Mouse (Mus musculus): Measurements from ENCODE around the gene Dab1.
A peak's percentile ranks its signal among the peaks of the same experiment; 100 is the strongest.

Dab1 gene

DNA sequence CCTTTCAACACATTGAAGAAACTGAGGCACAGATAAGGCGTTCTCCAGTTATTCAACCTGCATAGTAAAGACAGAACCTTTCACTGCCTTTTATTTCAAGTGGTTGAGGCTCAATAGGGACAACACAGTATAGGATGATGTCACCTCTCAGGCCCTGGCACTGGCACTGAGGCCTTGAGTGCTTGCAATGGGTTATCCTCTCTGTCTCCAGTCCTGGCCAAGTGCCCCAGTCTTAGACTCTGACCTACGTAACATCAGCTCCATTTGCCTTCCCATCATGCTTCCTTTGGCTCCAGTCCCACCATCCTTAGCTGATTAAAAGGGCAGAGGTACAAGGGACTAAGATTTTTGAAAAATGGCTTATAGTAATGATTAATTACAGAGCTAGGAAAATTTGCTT, 220.4 kb downstream of the Dab1 start:
- DNase-seq = peak; percentile 10 to 19

DNA sequence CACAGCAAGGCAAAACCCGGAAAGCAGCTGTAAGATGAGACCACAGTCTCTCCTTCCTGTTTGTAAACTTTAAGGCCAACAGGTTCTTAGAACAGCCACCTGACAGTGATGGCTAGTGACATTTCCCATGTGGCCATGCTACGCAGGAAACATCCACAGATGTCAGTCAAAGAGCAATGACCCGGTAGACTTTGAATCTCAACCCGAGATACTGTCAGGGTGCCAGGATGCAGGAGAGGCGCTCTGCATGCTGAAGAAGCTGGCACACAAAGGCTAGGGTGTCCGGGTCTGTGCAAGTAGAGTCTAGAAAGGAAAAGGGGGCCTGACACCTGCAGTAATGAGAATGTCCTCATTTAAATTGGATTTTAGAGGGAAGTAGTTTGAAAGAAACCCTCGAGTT, 222.0 kb downstream of the Dab1 start:
- peak; percentile 13 for DNase-seq

DNA sequence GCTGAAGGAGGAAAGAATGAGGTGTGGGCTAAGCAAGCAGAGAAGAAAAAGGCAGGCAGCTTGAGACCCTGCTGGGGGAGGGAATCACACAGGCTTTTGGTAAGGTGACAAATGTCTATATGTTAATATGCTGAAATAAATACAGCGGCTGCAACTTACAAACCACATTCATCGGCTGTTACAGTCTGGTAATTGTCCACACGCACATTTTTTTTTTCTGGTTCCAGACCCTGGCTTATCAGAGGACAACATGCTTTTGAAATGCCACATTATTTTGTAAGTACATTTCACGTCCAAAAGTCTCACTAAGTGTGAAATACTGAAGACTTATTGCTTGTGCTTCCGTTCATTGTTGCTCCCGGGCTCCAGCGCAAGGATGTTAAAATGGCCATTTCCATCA, 225.5 kb downstream of the Dab1 start:
- no peak for DNase-seq

DNA sequence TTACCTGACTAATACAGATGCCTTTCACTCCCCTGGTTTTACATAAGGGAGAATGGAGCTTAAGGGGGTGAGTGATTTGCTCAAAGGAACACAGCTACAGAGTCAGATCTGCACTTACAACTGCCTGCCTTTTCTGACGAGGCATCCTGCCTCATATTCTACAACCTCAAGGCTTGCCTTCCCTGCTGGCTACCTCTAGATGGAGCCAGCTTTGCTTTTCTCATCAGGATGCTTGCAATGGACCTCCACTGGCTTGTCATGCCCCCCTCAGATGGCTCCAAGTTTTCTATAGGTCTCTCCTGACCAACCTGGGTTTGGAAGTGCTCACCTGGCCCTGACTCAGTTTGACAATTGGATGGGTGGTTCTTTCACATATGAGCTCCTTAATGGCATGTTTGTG, 238.0 kb downstream of the Dab1 start:
- peak; percentile 35 to 41 for DNase-seq

DNA sequence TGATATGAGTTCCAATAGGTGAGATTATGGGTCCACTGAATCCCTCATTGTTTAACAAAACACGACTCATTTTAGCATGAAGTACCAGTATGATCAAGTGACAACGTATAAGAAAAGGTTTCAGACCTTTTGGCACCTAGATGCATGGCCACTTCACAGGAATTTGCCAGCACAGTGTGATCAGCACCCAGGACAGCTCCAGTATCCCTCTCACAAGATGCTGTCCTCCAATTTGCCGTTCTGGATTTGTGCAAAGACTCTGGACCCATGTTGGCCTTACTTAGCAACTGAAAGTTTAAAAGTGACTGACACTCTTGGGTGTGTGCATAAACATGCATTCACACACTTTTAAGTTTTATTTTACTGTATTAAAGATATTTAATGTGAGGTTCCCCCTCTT, 256.4 kb downstream of the Dab1 start:
- DNase-seq = no peak

DNA sequence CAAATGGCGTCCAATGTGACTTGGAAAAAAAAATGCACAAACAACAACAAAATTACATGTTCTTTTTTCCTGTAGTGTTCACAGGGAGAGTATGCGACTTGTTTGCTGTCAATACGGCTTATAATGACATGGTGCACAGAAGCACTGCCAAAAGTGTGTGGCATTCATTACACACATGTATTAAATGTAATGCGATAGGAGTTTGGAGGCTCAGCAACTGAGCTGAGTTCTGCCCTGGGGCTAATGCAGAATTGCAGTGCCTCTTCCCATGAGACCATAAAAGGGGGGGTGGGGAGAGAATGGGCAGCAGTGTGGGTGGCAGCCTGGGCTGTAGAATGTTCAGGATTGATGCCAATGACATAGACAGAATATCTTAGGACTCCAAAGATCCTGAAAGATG, 259.7 kb downstream of the Dab1 start:
- DNase-seq = no peak

DNA sequence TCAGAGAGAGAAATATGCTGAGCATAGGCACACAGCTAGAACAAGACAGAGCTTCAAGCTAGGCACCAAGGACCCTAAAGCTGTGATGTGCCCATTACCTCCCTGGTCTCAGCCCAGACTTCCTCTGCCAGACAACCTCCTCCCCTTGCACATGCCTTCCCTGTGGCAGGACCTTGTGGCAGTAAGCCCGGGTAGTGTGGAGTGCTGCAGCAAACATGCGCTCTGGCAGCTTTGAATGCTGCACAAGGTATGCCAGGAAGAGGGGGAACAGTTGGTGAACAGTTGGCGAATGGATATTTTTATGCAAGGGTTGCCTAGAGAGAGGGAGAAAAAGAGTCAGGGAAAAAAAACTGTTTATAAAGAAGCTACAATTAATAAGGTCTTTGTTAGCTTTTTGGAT, 262.5 kb downstream of the Dab1 start:
- DNase-seq = peak; percentile 90 to 92

DNA sequence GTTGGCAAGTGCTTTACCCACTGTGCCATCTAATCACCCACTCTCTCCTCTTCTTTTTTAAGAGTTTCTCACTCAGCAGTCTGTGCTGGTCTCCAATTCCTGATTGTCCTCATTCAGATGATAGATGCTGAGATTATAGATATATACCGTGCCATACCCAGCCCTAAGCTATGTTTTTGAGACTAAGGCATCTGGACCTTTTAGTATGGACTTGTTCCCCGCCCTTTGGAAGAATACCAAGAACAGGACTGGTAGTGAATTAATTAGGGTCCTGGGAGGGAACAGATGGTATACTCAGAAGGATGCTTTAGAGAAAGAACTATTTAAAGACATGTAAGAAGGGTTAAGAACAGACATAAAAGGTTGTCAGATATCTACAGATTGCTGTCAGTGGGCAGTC, 268.9 kb downstream of the Dab1 start:
- peak in 1 of 2 experiments; percentile 59 for DNase-seq

DNA sequence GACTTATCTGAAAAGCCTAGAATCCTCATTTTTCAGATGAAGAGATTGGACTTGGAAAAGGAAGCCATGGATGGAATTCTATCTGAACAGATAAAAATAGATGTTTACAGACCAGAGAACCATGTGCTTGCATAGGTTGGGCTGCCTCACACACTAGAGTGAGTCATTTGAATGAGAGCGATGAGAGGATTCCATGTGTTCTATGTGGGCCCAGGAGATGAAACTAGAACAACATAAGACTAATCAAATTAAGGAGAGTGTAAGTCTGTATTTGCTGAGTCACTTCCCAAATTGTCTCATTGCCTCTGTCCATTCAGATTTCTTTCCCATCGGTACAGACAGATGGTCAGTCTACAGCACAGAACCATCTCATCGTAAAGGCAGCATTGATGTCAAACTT, 270.0 kb downstream of the Dab1 start:
- no peak for DNase-seq

DNA sequence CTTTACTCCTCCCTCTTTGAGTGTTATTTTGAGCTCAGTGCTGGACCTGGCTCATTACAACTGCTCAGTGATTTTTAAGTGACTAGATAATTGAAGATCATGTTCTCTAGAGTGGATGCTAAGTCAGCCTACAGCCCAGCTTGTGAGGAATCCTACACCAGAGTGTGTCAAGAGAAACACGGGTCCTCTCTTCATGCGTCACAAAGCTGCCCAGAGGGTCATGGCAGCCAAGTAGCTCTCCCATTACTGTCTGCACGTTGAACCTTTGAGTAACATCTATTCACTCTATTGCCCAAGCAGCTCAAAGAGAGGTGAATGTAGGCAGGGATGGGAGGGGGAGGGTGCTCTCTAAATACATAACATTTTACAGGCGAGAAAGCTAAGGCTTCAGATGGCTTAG, 277.6 kb downstream of the Dab1 start:
- DNase-seq = no peak

DNA sequence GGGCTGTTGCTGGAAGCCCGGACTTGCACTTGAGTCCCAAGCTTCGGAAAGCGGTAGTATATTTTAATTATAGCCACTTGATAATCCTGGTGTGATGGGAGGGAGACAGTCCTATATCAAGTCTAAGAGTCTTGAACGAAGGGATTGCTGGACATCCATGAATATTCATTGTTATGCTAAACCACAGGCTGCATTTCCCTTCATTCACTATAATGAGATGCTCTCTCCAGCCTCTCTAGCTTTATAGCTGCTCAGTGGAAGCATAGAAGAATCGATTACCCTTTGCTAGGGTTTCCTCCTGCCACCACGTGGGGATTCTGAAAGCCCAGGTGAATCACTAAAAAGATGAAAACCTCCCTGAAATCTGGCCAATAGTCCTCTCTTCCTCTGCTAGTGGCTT, 278.5 kb downstream of the Dab1 start:
- DNase-seq = no peak

DNA sequence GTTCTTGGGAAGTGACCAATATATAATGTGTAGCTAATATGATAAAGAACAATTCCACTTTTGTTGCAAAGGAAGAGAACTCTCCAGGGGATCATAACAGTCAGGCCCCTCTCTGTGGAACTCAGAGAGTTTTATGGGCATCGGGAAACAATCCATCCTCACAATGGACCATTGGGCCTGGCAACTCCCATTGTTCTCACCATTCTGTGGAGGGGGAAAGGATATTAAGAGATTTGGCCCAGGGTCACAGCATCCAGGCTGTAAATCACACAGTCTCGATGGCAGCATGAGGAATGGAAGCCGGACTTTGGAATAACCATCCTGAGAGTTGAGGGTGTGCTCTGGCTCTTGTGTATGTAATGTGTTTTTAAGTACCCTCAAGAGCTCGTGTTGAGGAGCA, 292.3 kb downstream of the Dab1 start:
- DNase-seq = no peak

DNA sequence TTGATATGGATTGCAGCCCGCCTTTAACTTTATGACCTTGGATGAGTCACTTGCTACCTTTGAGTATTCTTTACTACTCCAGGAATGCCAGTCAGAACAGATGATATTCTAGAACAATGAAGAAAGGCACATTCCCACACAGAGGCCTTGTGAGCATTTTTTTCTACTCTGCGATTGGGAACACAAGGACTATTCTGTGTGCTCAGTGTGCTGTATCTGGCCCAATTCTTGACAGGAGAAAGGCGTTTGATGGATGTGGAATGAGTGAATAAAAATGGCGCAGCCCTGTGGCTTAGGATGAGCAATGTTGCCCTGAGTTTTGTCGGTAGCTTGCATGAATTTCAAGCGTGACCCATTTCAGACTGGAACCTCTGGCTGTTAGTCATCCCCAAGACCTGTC, 292.9 kb downstream of the Dab1 start:
- DNase-seq = no peak

DNA sequence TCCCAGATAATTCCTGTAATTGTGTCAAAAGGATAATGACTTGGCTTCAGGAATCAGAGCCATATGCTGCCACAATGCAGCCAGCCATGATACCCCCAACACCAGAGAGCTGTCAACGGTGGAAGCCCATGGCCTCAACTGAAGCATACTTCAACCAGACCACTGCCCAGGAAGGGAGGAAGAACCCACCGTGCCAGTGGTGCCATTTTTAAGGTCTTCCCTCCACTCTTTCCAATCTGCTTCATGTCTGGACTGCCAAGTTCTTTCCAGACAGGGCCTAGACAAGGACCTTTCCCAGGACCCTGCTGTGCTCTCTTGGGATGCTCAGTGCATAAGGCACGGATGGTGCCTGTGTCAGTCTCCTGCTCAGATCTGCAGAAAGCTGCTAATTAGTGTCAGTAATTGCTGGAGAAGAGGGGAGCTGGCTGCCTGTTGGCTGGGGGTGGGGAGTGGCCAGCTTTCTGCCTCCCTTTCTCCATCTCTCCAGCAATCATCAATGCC, 303.3 kb downstream of the Dab1 start:
- peak; percentile 71 to 75 for DNase-seq

DNA sequence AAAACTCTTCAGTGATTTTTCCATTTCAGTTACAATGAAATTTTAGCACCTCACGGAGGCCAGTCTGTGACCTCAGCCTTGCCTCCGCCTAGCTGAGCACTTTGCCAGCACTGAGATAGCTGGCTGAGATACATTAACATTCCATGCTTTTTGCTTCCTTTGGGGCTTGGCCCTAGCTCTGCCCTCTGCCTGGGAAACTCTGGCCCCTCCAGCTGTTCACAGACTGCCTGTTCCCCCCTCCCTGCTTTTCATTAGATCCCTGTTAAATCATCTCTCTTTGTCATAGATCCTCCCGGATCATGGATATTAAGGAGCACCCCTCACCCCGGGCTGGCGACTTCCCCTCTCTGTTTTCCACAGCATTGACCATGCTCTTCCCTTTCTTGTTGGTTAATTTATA, 307.5 kb downstream of the Dab1 start:
- no peak for DNase-seq

DNA sequence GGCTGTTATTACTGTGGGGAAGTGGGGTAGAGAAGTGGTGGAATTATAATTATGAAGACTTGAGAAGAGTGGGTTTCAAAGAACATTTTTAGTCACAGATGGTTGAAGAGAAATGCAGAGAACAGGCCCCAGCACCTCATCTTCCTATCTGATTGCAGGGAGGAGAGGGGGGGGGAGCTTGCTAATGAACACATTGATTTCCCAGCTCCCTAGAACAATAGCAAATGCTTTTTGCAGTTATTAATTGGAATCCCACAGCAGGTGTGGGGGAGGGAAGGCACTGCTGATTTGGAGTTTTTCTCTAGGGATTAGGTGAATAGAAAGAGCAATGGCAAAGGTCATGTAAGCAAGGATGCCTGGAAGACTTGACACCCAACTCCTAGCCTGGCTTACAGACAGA, 310.5 kb downstream of the Dab1 start:
- DNase-seq = no peak

DNA sequence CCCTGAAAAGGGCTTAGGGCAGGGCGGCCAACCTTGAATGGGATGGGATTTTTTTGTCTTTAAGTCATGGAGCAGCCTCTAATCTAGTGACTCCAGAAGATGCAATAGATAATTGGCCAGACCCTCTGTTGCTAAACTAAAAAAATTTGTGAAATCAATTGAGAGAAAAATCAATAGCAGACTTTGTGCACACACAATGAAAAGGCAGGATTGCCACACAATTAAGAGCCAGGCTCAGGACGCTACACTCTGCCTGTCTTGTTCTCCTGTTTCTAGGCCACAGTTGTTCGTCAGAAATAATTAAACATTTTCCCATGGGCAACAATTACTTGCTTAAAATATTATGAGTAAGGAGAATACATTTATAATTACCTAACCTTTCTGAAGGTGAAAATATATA, 315.2 kb downstream of the Dab1 start:
- no peak for DNase-seq

DNA sequence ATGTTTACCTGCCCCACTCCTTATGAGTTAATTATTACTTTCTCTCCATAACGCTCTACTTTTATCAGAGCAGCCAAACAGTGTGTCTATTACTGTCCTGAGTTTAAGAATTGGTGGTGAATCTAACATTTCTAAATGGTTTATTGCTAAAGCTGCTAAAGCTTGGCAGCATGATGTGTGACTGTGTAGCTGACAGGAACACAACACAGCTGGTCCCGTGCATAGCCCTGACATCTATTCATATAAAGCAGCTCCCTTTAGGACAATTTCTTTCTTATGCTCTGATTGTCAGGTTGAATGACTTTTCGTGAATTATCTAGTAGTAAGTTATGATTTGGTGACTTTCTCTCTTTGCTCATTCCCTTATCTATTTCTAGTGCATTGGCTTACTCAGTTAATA, 329.1 kb downstream of the Dab1 start:
- no peak for DNase-seq

DNA sequence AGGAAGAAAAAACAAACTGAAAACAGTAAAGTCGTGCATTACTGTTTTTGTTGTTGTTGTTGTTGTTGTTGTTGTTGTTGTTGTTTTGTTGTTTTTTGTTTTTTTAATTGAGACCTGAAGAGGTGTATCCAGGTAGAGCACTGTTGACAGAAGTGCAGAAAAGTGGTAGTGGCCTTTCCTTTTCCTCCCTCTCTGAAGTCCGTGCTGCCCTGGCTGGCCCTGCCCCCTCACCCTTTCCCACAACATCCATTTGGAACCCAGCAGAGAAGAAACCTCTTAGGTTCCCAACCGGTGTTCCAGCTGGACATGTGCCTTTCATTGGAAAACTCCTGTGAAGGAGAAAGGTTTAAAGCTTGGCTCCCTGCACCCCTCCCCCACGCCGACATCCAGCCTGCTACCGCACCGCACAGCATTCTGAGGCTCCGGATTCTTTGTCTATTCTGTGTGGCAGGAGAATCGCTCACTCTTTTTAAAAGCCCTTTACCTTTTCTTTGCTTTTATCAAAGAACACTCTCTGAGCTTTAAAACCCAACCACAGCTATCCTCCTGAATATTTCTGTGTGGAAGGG, 334.6 kb downstream of the Dab1 start:
- peak in 1 of 2 experiments; percentile 7 for DNase-seq

DNA sequence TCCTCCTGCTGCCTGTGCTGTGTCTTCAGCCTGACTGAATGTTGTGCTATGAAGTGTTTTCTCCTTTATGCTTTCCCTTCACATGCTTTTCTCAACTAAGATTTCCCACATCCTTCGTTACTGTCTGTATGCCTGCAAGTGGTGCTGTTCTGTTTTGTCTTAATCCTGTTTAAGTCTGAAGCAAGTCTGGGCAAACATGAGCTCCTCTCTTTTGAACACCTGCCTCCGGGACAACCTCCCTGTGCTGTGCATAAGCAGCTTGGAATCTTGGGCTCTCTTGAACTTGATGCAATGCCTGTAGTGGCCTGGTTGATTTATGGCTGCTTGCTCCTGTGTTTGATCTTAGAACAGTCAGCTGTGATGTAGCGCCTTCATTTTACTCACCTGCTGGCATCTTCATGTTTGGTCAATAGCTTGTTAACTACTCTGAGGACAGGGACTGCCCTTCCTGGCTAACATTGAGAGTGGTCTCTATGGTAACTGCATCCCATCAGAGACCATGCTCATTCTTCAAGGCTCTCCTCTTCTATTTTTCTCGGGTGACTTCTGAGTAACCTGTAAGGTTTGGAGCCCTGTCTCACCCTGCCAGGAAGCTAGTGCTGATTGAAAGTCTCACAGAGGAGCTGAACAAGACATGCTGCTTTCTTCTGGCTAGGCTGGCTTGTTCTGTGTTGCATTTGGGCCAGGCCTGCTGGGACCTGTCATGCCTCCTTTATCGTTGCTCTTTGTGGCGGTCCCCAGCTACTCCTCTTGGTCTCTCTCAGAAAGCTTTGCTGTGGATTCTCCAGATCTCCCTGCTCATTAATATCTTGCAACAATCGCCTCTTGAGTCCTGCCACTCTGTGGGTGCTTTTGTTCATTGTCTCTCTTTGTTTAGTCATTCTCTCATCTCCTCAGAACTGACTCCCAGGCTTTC, 342.2 kb downstream of the Dab1 start:
- peak; percentile 39 to 52 for DNase-seq

DNA sequence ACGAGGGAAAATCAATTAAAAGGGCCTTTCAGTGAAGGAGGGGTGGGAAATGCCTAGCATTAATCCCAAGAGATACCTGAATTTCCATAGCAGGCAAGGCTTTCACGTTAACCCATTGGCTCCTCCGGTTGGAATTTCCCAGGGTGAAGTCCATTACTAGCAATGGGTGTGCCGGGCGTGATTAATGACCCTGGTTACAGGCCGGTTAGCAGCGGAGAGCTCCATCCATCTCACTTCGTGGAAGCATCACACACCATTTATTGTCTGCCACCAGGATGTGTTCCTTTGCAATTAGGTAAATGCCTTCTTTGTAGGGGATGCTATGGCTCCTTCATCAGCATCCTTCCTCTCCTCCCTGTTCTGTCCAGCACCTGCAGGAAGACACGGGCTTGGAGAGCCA, 350.7 kb downstream of the Dab1 start:
- no peak for DNase-seq

DNA sequence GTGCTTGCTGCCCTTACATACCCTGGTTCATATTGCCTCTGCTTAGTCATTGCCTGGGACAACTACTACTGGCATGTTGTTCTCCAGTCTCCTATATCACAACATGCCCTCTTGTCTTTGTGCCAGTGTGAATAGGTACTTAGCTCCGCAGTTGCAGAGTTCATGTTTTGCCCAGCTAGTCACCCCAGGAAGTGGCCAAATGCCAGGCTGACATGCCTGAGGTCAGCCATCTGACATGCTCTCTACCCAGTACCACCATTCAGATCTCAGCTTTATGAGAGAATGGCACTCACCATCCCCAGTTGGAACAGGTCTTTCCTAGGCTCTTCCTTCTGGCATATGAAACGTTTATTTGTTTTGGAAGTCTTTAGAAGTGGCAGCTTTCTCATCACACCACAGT, 355.4 kb downstream of the Dab1 start:
- DNase-seq = peak; percentile 41 to 56

DNA sequence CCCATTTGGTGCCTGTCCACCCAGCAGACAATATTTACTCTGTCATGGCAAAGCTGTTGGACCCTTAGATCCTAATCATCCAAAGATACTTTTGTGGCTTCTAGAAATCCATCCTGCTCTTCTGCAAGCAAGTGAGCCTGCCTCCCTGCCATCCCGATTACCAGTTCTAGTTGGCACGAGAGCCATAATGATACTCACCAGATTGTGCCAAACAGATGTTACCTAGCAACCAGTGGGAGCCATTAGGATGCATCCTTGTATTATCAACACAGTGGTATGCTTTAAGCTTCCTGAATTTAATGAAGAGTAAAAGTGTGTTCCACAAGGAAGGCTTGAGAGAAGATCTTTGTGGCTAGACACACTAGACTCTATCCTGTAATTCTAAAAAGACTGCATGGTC, 355.8 kb downstream of the Dab1 start:
- DNase-seq = no peak

DNA sequence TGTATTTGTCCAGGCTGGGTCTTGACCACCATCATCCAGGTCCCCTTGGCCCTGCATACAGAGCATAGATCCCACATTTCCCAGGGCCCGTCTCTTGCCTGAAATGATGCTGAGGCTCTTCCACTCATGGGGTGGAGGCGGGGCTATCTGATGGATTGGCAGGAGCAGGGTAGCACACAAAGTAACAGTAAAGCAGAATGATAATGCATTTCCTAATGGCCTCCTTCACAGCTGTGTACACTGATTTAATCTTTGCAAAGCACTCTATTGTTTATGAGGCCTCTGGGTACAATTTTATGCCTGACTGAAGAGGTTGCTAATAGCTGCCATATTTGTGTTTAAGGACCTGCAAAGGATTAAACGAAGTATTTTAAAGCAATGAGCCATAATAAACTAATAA, 374.7 kb downstream of the Dab1 start:
- DNase-seq = no peak

DNA sequence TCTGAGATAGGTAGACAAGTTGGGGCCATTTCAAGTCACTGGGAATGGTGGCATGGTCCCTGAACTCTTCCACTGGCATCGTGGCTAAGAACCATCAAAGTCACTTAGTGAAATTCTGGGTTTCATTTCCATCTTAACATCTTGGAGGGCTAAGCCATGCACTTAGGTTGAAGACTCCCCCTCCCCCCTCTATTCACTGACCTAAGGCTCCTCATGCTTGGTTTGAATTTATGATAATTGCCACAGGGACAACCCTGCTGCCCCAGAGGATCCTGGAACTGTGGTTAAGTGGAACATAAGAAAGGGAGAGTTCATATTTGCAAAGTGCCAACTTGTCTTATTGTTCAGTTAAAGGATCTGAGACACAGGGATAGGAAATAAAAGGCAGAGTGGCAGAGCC, 375.2 kb downstream of the Dab1 start:
- DNase-seq = no peak
